Mouse (Mus musculus) C2C12 (cell line): ENCODE results near the gene Zfp655. TPM values are rescaled to one million over a fixed set of nuclear protein-coding genes. Genes with fewer than 3 reads are reported as not detected.

Experiments used
- H3K27me3 ChIP-seq: one replicate; pipeline ENCODE4 v1.6.1; 2011; ENCODE audit not compliant: control insufficient read depth, insufficient read depth, insufficient read length
- H3K36me3 ChIP-seq: one replicate; pipeline ENCODE4 v1.6.1; 2011; ENCODE audit not compliant: control insufficient read depth, insufficient read depth
- H3K4me3 ChIP-seq: one replicate; pipeline ENCODE4 v1.5.1; 2011; ENCODE audit warnings: mild to moderate bottlenecking, control low read depth; ENCODE audit not compliant: poor library complexity, insufficient read depth, severe bottlenecking
- H3K79me2 ChIP-seq: one replicate; pipeline ENCODE4 v1.6.1; 2011; ENCODE audit not compliant: control insufficient read depth, insufficient read depth
- H3K79me3 ChIP-seq: one replicate; pipeline ENCODE4 v1.6.1; 2011; ENCODE audit warnings: low read depth, control low read depth
- H3ac ChIP-seq: one replicate; pipeline ENCODE3; 2011; ENCODE audit warnings: low read depth; ENCODE audit not compliant: control insufficient read depth, insufficient read length
- CEBPB ChIP-seq: IDR thresholded peaks from one replicate; pipeline ENCODE4 v1.6.1; 2011; ENCODE audit warnings: low read depth, mild to moderate bottlenecking, control low read depth, moderate library complexity
- CTCF ChIP-seq: IDR thresholded peaks from one replicate; pipeline ENCODE4 v1.5.1; 2011; ENCODE audit not compliant: control insufficient read depth, insufficient read depth, insufficient read length
- FOSL1 ChIP-seq: IDR thresholded peaks from one replicate; pipeline ENCODE4 v1.8.0; 2011; ENCODE audit warnings: mild to moderate bottlenecking, low read length; ENCODE audit not compliant: poor library complexity, insufficient read depth, severe bottlenecking
- MAX ChIP-seq: IDR thresholded peaks from one replicate; pipeline ENCODE4 v1.6.1; 2011; ENCODE audit warnings: mild to moderate bottlenecking, control low read depth
- MYOD1 ChIP-seq: IDR thresholded peaks from one replicate; pipeline ENCODE4 v1.6.1; 2011; ENCODE audit warnings: low read depth; ENCODE audit not compliant: control insufficient read depth, insufficient read length
- MYOG ChIP-seq: IDR thresholded peaks from one replicate; pipeline ENCODE4 v1.6.1; 2011; ENCODE audit not compliant: control insufficient read depth, insufficient read length; ENCODE audit errors: extremely low read depth
- USF1 ChIP-seq: IDR thresholded peaks from one replicate; pipeline ENCODE4 v1.6.1; 2011; ENCODE audit warnings: low read depth, mild to moderate bottlenecking, control low read depth, moderate library complexity
- polyA plus RNA-seq: library from polyadenylated mRNA; unstranded; fragments of >200 nt; fragmentation: generic; extraction: Trizol; gene quantifications from one replicate; pipeline ENCODE4 v1.2.1, GENCODE M21; 2012; ENCODE audit warnings: missing spikeins

The Zfp655 gene
- polyA plus RNA-seq, 1 experiment: 7.7 TPM

DNA sequence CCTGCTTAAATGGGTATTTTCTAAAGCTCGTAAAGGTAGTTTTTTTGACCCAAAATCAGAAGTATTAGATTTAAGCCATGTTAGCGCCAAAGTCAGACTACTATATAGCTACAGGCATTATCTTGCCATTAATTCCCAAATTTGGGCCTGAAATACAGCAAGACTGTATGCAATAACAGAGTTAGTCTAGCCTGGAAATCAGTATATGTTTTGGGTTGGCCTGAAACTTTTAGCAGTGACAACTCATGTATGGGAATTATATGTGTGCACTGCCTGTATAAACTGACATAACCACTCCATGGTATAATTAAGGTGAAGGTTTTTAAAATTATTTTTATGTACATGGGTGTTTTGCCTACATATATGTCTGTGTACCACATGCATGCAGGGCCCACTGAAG is 39.6 kb upstream of the Zfp655 start, which contains the start of gene Atp5j2:
TSS of gene Atp5j2 (minus strand) at position 101 of the 400 bp plus-strand sequence.
- Histone ChIP-seq H3K27me3 (no peaks in the 10 kb centered on the region), H3ac (peak within 1 kb of the TSS; percentile 93), H3K36me3 (peaks cover 9% of the 10 kb centered on the region), H3K79me2 (peaks cover 44% of the 10 kb centered on the region), H3K4me3 (peak within 1 kb of the TSS; percentile 90), H3K79me3 (peaks cover 42% of the 10 kb centered on the region)
- TF ChIP-seq CTCF (no peak), CEBPB (no peak), USF1 (no peak), MAX (no peak), FOSL1 (no peak), MYOD1 (no peak), MYOG (no peak)

DNA sequence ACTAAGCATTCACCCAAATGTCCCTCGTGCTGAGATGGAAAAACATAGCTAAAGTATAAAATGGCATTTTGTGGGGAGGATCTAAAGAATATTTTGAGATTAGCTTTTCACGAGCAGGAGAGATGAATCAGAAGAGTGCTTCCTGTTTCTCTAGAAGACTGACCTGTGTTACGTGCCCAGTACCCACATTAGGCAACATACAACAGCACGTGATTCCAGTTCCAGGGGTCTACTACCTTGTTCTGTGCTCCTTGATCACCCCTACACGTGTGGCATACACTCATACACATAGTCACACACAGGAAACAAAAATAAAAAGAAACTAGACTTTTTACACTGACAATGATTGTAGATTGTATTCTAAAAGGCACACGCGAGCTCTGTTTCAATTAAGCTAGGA is 31.1 kb upstream of the Zfp655 start:
- Histone ChIP-seq H3K4me3 (no peak overlapping the region), H3K27me3 (no peaks in the 10 kb centered on the region), H3K79me3 (peaks cover 4% of the 10 kb centered on the region), H3K36me3 (no peaks in the 10 kb centered on the region), H3ac (no peak overlapping the region), H3K79me2 (no peaks in the 10 kb centered on the region)
- TF ChIP-seq MYOD1 (no peak), MYOG (no peak), FOSL1 (no peak), USF1 (no peak), CEBPB (no peak)

DNA sequence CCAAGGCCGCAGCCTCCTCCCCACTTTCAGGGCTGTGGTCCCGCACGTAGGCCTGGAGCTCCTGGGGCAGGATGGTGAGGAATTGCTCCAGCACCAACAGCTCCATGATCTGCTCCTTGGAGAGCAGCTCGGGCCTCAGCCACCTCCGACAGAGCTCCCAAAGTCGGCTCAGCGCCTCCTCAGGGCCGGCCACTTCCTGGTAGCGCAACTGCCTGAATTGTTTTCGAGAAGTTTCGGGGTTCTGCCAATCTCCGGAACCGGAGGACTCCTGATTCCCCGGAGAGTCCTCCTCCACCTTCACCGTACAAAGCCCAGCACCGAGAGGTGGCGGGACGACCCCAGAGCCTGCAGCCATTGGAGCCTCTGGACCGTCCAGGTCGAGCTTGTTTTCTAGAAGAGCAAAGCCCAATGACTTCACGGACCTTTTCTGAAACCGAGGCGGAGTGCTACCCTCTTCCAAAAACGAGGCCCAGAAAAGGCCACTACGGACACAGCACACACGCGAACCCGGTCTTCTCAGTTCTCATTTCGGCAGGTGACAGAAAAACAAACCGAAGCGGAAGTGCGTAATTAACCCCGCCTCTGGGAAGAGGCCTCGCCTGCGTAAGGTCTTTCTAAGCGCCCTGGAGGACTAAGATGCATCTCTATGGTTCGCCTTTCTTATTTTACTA is 30.1 kb upstream of the Zfp655 start, which contains the start of gene Zkscan14:
TSS of gene Zkscan14 (minus strand) at position 548 of the 671 bp plus-strand sequence.
- Histone ChIP-seq H3ac (peak within 1 kb of the TSS; percentile 56), H3K79me2 (no peaks in the 10 kb centered on the region), H3K4me3 (peak within 1 kb of the TSS; percentile 79), H3K36me3 (no peaks in the 10 kb centered on the region), H3K79me3 (peaks cover 4% of the 10 kb centered on the region), H3K27me3 (no peaks in the 10 kb centered on the region)
- TF ChIP-seq CTCF (no peak), MYOG (no peak), MAX (no peak), USF1 (no peak), CEBPB (no peak), MYOD1 (no peak), FOSL1 (no peak)

DNA sequence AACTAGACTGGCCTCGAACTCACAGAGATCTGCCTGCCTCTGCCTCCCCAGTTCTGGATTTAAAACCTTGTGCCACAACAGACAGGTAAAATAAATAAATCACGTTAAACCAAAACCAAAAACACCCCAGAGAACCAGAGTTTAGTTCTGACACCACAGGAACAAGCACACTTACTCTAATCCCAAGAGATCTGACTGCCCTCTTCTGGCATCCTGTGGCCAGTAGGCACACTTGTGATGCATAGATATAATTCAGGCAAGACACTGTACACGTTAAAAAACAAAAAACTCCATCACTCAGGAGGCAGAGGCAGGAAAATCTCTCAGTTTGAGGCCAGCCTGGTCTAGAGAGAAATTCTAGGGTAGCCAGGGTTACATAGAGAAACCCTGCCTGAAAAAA is 29.1 kb upstream of the Zfp655 start:
- no peak for TF ChIP-seq MAX
- TF ChIP-seq CTCF: no peak
- TF ChIP-seq FOSL1: no peak
- no peak for TF ChIP-seq CEBPB
- no peak for TF ChIP-seq USF1
- no peak for TF ChIP-seq MYOD1
- TF ChIP-seq MYOG: no peak
- Histone ChIP-seq H3K27me3 (no peaks in the 10 kb centered on the region), H3K36me3 (peaks cover 4% of the 10 kb centered on the region), H3K79me3 (peaks cover 4% of the 10 kb centered on the region), H3K4me3 (no peak overlapping the region), H3K79me2 (no peaks in the 10 kb centered on the region), H3ac (no peak overlapping the region)

DNA sequence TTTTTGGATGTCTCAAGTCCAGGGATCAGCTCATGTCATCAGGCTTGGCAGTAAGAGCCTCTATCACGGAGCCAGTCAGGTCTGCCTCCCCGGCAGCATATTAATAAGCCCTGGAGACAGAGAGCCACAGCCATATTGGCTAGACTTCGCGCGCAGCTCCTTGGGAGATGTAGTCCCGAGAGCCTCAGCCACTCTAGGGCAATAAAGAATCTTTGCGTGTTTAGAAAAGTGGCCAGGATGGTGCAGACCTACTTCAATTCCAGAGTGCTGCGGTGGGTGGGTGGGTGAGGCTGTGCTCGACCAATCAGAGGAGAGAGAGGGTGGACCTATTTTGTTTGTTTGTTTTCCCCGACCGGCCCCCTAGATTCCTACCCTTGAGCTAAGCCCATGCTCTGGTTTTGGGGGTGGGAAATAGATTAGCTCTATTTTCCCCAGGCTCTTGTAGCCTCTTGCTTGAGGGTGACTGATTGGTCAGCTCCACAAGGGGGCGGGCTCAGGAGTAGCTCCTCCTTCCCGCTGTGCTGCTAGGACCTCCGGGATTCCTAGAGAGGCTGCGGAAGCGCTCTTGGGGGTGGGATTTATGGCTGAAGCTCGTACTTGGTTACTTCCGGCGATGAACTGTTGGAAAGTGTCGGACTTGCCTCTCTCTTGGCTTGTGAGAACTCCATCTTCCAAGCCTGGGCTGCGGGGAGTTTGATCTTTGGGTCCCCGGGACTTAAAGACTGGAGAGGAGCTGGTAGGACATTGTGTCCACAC is 27.4 kb upstream of the Zfp655 start, which contains the start of gene Zkscan5:
TSS of gene Zkscan5 (plus strand) at position 627 of the 756 bp plus-strand sequence.
- H3K27me3 ChIP-seq: no peaks in the 10 kb centered on the region
- peaks cover 5% of the 10 kb centered on the region for H3K36me3 ChIP-seq
- peaks cover 4% of the 10 kb centered on the region for H3K79me3 ChIP-seq
- no peak for TF ChIP-seq MAX
- peak within 1 kb of the TSS; percentile 68 for H3ac ChIP-seq
- peak within 1 kb of the TSS; percentile 46 for H3K4me3 ChIP-seq
- no peaks in the 10 kb centered on the region for H3K79me2 ChIP-seq
